21 mouse cellular contexts compared by ENCODE assay signal in the genomic region with DNA sequence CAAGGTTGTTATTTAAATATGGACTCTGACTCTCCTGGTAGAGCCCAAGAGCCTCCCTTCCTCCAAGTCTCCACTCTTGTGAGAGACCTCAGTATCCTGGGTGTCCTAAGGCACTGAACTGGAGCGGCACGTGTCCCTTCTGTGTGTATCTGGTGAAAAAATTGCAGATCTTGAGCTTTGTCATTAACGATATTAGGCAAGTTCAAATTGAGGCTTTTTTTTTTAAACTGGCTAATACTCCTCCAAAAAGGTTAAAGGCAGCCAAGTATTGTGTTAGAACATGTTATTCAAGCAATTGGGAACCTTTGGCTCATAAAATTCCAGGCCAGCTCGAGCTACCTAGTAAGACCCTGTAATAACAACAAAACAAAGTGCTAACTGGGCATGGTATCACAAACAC. TPM values are rescaled to one million over a fixed set of nuclear protein-coding genes. Genes with fewer than 3 reads are reported as not detected.
"Had no signal": no experiment of that assay in that cellular context is flagged by ENCODE, and none has a peak within 500 bp of the region (broad histone marks: within the 10 kb centered on the region; RNA-seq: fewer than 3 reads in every experiment).

No protein-coding gene starts in this region.

- H3K4me2 ChIP-seq: limb, embryonic 12.5 days; limb, embryonic 15.5 days; liver, embryonic 12.5 days; liver, embryonic 15.5 days; midbrain, embryonic 12.5 days; neural tube, embryonic 13.5 days; stomach, embryonic 15.5 days had no signal

- H3K36me3 ChIP-seq: limb, embryonic 12.5 days; limb, embryonic 15.5 days; liver, embryonic 12.5 days; liver, embryonic 15.5 days; midbrain, embryonic 12.5 days; neural tube, embryonic 13.5 days; stomach, embryonic 15.5 days had no signal

- H3K9ac ChIP-seq: limb, embryonic 12.5 days; limb, embryonic 15.5 days; liver, embryonic 12.5 days; liver, embryonic 15.5 days; midbrain, embryonic 12.5 days; neural tube, embryonic 13.5 days; stomach, embryonic 15.5 days had no signal

- H3K4me1 ChIP-seq: limb, embryonic 12.5 days; limb, embryonic 15.5 days; liver, embryonic 12.5 days; liver, embryonic 15.5 days; midbrain, embryonic 12.5 days; neural tube, embryonic 13.5 days; stomach, embryonic 15.5 days had no signal

- H3K9me3 ChIP-seq: limb, embryonic 12.5 days; limb, embryonic 15.5 days; liver, embryonic 12.5 days; liver, embryonic 15.5 days; midbrain, embryonic 12.5 days; neural tube, embryonic 13.5 days; stomach, embryonic 15.5 days had no signal

- ATAC-seq: hindbrain, postnatal 0 days; inflammation-experienced regulatory T-cells, adult 6 months; intestine, embryonic 16.5 days; liver, embryonic 12.5 days; midbrain, embryonic 16.5 days had no signal

- H3K27me3 ChIP-seq: limb, embryonic 12.5 days; liver, embryonic 12.5 days; liver, embryonic 15.5 days; neural tube, embryonic 13.5 days; stomach, embryonic 15.5 days had no signal

- DNase-seq: left cerebral cortex, postnatal 4 days; lung, adult 2 months; lung, postnatal 14 days; lung, postnatal 4 days; retina, postnatal 1 day; right cerebral cortex, postnatal 25 days; spleen, adult 18-20 months; thymus, postnatal 25 days had no signal

- H3K4me3 ChIP-seq: limb, embryonic 12.5 days; limb, embryonic 15.5 days; liver, embryonic 12.5 days; liver, embryonic 15.5 days; midbrain, embryonic 12.5 days; myocyte; neural tube, embryonic 13.5 days; stomach, embryonic 15.5 days had no signal

- H3K27ac ChIP-seq: hindbrain, postnatal 0 days; limb, embryonic 12.5 days; limb, embryonic 15.5 days; liver, embryonic 12.5 days; liver, embryonic 15.5 days; midbrain, embryonic 12.5 days; neural tube, embryonic 13.5 days; stomach, embryonic 15.5 days had no signal

RNA-seq across cellular contexts. Expression of gene Slc6a19, which starts 15.6 kb away (rescaled TPM):
- polyA plus RNA-seq: inflammation-experienced regulatory T-cells, adult 6 months; limb, embryonic 12.5 days; lung, embryonic 16.5 days had no signal

RNA-seq across cellular contexts. Expression of gene Slc6a18, which starts 42.4 kb away (rescaled TPM):
- polyA plus RNA-seq: hindbrain, postnatal 0 days; inflammation-experienced regulatory T-cells, adult 6 months; intestine, embryonic 16.5 days; limb, embryonic 12.5 days; liver, embryonic 12.5 days; liver, embryonic 15.5 days; lung, adult 2 months; lung, embryonic 16.5 days; midbrain, embryonic 12.5 days; midbrain, embryonic 16.5 days; myocyte; neural tube, embryonic 13.5 days; stomach, embryonic 15.5 days had no signal
